Mouse (Mus musculus) heart, postnatal 14 days (tissue): ENCODE data around the gene Mgst2. TPM values are rescaled to one million over a fixed set of nuclear protein-coding genes. Genes with fewer than 3 reads are reported as not detected.

Experiments used
- DNase-seq, 2 experiments: peaks; one replicate each; pipeline ENCODE4 v3.0.0; 2021 to 2022
- intact Hi-C: fragments of 180-260 bp; cut with DNase I; formaldehyde crosslinking; loops from one replicate; pipeline ENCODE4 v1.15.1; 2025
- total RNA-seq, 2 experiments: library from RNA; stranded (reverse); gene quantifications; 2 replicates each; pipeline ENCODE4 v1.2.3; 2021

The Mgst2 gene
- total RNA-seq, 2 experiments from 2014 or later, result 2.1 to 2.9 TPM

DNA sequence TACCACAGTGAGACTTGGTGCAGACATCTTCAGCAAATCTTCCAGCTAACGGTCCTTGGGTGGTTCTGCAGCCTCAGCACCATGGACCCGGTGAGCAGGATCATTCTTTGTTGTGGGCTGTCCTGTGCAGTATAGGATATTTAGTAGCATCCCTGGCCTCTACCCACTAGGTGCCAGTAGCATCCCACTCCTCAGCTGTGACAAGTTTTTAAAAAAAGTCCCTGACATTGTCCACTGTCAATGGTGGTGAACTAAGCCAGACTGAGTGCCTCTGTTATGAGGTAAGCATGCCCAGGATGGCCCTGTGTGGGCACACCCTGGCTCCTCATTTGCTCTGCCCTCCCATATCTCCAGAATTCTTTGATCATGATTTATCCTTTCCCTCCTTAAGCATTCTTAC, 9.0 kb upstream of the Mgst2 start:
- intact Hi-C loops, result loop anchor here (5.0 kb wide), 1 partner anchor 591 kb away; no protein-coding TSS in a partner anchor
- no peak for DNase-seq

GRCm38 (mm10) chr3:51652292-51652691, 7.9 kb upstream of the Mgst2 start:
- peak; percentile 80 to 90 for DNase-seq
- intact Hi-C loops, result loop anchor here (5.0 kb wide), 1 partner anchor 590 kb away; no protein-coding TSS in a partner anchor

- peak; percentile 46 to 49 for DNase-seq
- intact Hi-C loops, result loop anchor here (5.0 kb wide), 1 partner anchor 590 kb away; no protein-coding TSS in a partner anchor
Measured at GRCm38 (mm10) chr3:51652701-51653100, 7.5 kb upstream of the Mgst2 start.

DNA sequence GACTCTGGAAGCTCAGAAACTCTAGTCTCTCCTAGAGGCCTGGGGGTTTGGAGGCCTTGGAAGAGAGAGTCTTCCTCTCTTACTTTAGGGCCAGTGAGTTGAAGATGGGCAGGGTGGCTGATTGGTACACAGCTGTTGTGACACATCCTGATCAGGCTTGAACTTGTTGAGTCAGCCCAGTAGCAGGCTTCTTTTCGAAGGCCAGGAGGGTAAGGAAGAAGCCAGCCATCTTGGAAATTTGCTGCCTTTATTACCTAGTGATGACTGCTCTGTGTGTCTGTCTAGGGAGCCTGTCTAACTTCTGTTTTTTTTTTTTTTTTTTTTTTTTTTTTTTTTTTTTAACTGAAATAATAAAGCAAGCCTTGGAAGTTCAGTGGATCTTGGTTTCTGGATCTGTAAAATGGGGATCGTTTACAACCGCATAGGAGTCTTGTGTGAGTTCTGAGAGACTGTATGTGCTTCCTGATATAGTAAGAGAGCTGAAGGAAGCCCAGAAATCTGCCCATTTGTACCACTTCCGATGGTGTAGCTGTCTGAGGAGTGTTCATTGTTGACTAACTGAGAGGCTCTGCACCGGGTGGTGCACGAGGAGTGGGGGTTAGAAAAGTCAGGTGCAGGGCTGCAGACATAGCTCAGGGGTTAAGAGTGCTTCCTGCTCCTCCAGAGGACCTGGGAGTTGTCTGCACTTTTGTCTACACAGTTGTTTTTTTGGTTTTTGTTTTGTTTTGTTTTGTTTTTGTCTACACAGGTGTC, 5.7 kb upstream of the Mgst2 start:
- intact Hi-C loops, result loop anchor here (5.0 kb wide), 1 partner anchor 588 kb away; no protein-coding TSS in a partner anchor
- DNase-seq, result no peak

DNA sequence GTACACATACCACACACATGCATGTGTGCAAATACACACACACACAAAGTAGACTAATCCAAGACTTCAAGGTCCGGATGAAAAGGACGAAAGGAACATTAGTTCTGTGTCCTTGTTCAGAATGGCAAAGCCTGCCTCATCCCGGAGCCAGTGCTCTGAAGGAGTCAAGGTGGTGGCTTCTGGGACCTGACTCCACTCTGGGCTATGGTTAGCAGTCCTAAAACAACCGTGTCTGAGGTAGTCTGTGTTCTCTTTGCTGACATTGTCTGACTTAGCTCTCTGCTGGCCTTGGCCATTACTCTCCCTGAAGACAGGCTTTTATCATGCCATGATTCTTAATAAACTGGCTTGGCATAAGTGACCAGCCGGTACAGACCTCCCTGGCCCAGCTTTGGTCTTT, 745 bp upstream of the Mgst2 start:
- intact Hi-C loops, result no loop called here
- no peak for DNase-seq

- no peak for DNase-seq
- intact Hi-C loops, result no loop called here
Measured at GRCm38 (mm10) chr3:51660821-51661276, 689 bp downstream of the Mgst2 start.

GRCm38 (mm10) chr3:51661376-51661775, 1.2 kb downstream of the Mgst2 start:
- no peak for DNase-seq
- intact Hi-C loops, result no loop called here

DNA sequence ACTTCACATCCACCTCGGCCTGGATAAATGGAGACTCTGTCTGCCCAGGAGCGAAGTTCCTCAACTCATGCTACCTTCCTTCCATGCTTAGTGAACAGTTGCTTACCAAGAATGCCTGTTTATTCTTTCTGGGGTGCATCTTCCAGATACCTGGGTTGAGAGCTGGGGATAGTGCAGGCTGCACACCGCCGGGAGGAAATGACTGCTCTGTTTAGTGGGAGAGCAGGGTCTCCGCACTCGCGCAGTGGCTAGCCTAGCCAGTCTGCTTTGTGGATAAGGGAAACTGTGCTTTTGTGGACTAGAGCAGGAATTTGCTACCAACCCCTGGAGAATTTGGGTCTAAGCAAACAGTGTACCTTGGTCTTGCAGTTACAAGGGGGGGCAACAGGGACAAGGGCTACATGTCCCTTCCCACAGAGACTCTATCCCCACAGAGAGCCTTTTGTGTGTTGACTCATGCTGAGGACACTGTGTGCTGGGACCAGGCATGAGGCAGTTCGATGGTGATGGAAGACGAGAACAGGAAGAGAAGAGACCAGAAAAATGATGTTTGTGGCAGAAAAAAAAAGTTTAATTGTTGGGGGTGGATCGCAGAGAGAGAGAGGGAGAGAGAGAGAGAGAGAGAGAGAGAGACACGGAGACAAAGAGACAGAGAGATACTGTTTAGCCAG, 1.9 kb downstream of the Mgst2 start:
- intact Hi-C loops, result no loop called here
- no peak for DNase-seq

DNA sequence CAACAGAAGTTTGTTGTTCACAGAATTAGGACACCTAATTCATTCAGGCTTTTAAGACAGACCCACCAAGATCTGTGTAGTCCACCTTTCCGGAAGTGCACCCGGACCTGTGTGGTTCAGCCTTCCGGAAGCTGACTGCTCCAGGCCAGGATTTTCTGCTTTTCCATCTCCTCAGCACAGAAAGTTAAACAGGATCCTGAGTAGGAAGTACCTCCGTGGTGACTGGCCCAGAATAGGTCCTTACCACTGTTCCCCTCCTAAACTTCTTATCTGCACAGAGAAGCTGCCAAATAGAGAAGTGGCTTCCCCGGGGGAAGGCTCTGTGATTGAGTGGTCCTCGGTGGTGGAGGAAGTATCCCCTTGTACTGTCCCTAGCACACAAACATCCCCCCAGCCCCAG, 2.4 kb downstream of the Mgst2 start:
- intact Hi-C loops, result no loop called here
- DNase-seq, result no peak

GRCm38 (mm10) chr3:51668607-51669006, 8.4 kb downstream of the Mgst2 start:
- DNase-seq, result no peak
- intact Hi-C loops, result no loop called here

GRCm38 (mm10) chr3:51670414-51671070, 10.4 kb downstream of the Mgst2 start:
- intact Hi-C loops, result no loop called here
- no peak for DNase-seq

DNA sequence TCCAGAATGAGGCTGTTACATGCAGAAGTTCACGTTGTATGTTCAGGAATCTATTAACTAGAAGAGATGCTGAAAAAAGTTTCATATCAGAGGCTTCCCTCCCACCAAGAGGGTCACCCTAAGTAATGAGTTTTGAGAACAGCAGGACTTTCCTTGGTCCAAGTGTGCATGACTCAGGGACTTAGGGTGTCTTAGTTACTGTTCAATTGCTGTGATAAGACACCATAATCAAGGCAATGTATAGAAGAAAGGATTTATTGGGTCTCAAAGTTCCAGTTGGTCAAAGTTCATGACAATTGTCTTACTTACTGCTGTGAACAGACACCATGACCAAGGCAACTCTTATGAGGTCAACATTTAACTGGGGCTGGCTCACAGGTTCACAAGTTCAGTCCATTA, 10.9 kb downstream of the Mgst2 start:
- intact Hi-C loops, result no loop called here
- DNase-seq, result no peak

DNA sequence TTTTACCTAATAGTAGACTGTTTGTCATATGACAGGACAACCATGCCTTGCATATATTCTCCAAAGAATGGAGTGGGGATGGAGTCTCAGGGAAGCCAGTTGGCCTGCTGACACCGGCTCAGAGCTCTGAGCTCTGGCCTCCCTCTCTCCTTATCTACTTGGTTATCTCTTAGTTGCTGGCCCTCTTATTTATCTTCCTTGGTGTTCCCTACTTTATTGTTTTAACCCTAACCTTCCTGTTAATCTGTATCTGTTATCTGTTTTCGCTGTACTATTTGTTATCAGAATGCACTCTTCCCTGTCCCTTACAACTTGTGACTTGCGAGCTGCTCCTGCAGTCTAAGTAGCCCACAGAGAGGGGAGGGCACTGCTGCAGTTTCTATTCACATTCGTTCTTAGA, 12.5 kb downstream of the Mgst2 start:
- no peak for DNase-seq
- intact Hi-C loops, result no loop called here

DNA sequence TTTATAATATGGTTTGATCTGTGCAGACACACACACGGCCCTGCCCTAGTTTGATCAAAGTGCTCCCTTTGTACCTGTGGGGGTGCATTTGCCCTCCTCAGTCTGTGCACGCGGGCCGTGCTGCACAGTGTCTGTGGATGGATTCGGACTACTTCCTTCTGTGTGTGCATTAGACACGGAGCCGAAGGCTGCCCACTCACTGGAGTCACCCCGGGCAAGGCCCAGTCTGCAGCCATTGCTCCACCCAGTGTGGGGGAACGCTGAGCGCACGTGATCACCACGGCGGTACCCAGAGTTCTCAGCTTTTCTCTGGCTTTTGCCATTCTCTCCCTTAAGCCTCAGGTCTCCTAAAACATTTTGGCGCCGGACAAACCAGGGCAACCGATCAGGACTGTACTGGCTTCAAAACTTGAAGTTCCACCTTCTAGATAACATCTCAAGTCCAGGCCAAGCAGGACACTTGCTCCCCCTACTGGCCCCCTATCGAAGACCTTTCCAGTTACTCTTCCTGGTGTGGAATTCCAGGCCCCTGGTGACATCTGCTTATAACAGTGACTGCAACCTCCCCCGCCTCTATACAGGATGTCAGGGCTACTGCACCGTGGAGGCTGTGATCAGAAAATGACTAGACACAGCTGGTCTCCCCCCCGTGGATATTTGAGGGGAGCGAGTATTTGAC, 13.4 kb downstream of the Mgst2 start:
- intact Hi-C loops, result no loop called here
- DNase-seq, result peak; percentile 61 to 75

- no peak for DNase-seq
- intact Hi-C loops, result no loop called here
Measured at GRCm38 (mm10) chr3:51674963-51675362, 14.8 kb downstream of the Mgst2 start.

DNA sequence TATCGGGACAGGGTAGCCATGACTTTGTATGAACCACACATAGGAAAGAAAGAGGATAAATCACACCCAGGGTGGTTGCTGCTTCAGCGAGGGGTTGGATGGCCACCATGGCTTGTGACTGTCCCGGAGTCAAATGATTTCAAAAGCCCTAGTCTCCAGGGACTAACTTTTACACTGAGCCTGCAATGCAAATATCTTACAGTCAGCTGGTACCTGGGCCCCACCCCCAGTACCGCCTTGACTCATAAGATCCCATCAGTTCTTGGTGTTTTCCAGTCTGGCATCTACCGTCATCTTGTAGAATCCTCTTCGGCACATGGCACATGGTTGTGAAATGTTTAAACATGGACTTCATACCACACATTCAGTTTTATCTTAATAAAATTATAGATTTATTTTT, 25.4 kb downstream of the Mgst2 start:
- DNase-seq, result no peak
- intact Hi-C loops, result no loop called here

DNA sequence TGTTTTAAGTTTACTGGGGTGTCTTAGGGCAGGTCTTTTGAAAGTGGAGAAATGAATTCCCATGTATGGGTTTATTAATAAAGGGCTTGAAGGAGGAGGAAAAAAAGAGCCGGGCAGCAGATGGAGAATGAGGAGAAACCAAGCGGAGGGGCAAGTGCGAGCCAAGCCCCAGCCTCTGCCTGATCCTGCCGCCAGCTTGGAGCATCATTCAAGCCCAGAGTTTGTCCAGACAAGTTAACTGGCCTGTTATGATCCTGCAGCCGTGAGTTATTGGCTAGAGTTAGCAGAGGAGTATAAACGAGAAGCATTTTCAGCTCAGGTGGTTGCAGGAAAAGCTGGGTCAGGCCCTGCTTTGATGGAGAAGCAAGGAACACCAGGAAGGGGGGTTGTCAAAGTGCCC, 26.2 kb downstream of the Mgst2 start:
- no peak for DNase-seq
- intact Hi-C loops, result no loop called here

- intact Hi-C loops, result no loop called here
- no peak for DNase-seq
Measured at GRCm38 (mm10) chr3:51686791-51687190, 26.6 kb downstream of the Mgst2 start.

DNA sequence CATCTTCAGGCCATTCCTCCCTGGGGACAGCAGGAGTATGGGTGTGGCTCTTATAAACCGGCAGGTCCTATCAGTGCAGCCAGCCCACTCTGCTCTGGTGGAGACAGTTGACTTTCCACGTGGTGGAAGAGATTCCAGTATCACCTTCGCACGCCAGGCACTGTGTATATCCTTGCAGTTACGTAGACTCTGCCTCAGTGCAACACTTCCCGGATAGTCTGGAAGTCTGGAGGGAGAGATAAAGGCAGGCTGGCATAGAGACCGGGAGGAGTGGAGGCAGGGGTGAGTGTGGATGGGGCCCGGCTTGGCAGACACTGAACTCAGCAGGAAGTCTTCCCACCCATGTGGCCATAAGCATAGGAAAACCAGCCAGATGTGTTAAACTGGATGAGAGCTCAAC, 28.6 kb downstream of the Mgst2 start:
- intact Hi-C loops, result no loop called here
- DNase-seq, result no peak

- DNase-seq, result no peak
- intact Hi-C loops, result no loop called here
Measured at GRCm38 (mm10) chr3:51693196-51693595, 33.0 kb downstream of the Mgst2 start.

DNA sequence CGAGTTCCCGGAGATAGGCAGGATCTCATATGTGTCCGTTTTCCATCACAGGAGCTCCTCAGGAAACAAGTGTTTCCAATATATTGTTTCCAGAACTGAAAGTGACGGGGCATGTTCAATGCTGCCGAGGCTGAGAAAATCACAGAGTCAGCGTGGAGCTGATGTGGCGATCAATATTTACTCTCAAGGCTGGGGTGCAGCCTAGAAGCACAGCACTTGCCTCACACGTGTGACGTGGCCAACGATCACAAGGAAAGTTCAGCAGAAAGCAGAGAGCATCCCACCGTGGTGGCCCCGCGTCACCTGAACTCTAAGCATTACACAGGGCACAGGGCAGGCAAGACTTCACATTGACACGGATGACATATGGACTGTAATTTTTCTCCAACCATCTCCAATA, 34.4 kb downstream of the Mgst2 start:
- intact Hi-C loops, result no loop called here
- no peak for DNase-seq
